Mouse (Mus musculus): ENCODE results near the gene Gm765. TPM values are rescaled to one million over a fixed set of nuclear protein-coding genes. Genes with fewer than 3 reads are reported as not detected.

The Gm765 gene
- not detected for total RNA-seq (2018; cell fraction: chromatin; rRNA removed)
- not detected for total RNA-seq (2018; cell fraction: cytosol; rRNA removed)
- total RNA-seq (2018; cell fraction: nucleus; rRNA removed): not detected
- not detected in 3 replicates for polyA plus RNA-seq (2018)

- 89% methylated on average over 5 of the region's 5 CpGs for WGBS (ENCODE audit: missing documents)
- H3K4me3 ChIP-seq (ENCODE audit: inconsistent target): no peak within 1 kb of the TSS
- H3K36me3 ChIP-seq (ENCODE audit: inconsistent target): no peaks in the 10 kb centered on the region
- no peak within 1 kb of the TSS for H3K27ac ChIP-seq
- H3K79me2 ChIP-seq (ENCODE audit: inconsistent target): no peaks in the 10 kb centered on the region
Measured at GRCm38 (mm10) chr6:98342654-98343053, at the start of gene Gm765. TSS of gene Gm765 (minus strand) at chr6:98342754.

- Histone ChIP-seq H3K79me2 (ENCODE audit: inconsistent target) (no peaks in the 10 kb centered on the region), H3K36me3 (ENCODE audit: inconsistent target) (no peaks in the 10 kb centered on the region)
- 85% methylated on average over 8 of the region's 8 CpGs for WGBS (ENCODE audit: missing documents)
Measured at GRCm38 (mm10) chr6:98385487-98385886, 42.9 kb upstream of the Gm765 start.

GRCm38 (mm10) chr6:98384431-98384830, 41.9 kb upstream of the Gm765 start:
- Histone ChIP-seq H3K36me3 (ENCODE audit: inconsistent target) (no peaks in the 10 kb centered on the region), H3K79me2 (ENCODE audit: inconsistent target) (no peaks in the 10 kb centered on the region), H3K27ac (no peak overlapping the region), H3K4me3 (ENCODE audit: inconsistent target) (no peak overlapping the region)
- WGBS (ENCODE audit: missing documents): 51% methylated on average over 8 of the region's 8 CpGs

More at GRCm38 (mm10) chr6:98385487-98385886, 42.9 kb upstream of the Gm765 start:
- Histone ChIP-seq H3K4me3 (ENCODE audit: inconsistent target) (no peak overlapping the region), H3K27ac (no peak overlapping the region)

- 34% methylated on average over 6 of the region's 6 CpGs for WGBS (ENCODE audit: missing documents)
- no peaks in the 10 kb centered on the region for H3K79me2 ChIP-seq (ENCODE audit: inconsistent target)
- H3K36me3 ChIP-seq (ENCODE audit: inconsistent target): no peaks in the 10 kb centered on the region
- no peak overlapping the region for H3K4me3 ChIP-seq (ENCODE audit: inconsistent target)
- no peak overlapping the region for H3K27ac ChIP-seq
Measured at GRCm38 (mm10) chr6:98383411-98383810, 40.9 kb upstream of the Gm765 start.

GRCm38 (mm10) chr6:98366199-98366598, 23.6 kb upstream of the Gm765 start:
- WGBS (ENCODE audit: missing documents): 91% methylated on average over 3 of the region's 4 CpGs
- Histone ChIP-seq H3K36me3 (ENCODE audit: inconsistent target) (no peaks in the 10 kb centered on the region), H3K27ac (no peak overlapping the region), H3K79me2 (ENCODE audit: inconsistent target) (no peaks in the 10 kb centered on the region), H3K4me3 (ENCODE audit: inconsistent target) (no peak overlapping the region)

GRCm38 (mm10) chr6:98355271-98355670, 12.7 kb upstream of the Gm765 start:
- 90% methylated on average over 5 of the region's 5 CpGs for WGBS (ENCODE audit: missing documents)

GRCm38 (mm10) chr6:98353285-98353684, 10.7 kb upstream of the Gm765 start:
- H3K4me3 ChIP-seq (ENCODE audit: inconsistent target): no peak overlapping the region
- no peaks in the 10 kb centered on the region for H3K79me2 ChIP-seq (ENCODE audit: inconsistent target)
- H3K27ac ChIP-seq: no peak overlapping the region
- no peaks in the 10 kb centered on the region for H3K36me3 ChIP-seq (ENCODE audit: inconsistent target)
- 98% methylated on average over 3 of the region's 3 CpGs for WGBS (ENCODE audit: missing documents)

More at GRCm38 (mm10) chr6:98355271-98355670, 12.7 kb upstream of the Gm765 start:
- no peak overlapping the region for H3K27ac ChIP-seq
- no peak overlapping the region for H3K4me3 ChIP-seq (ENCODE audit: inconsistent target)
- H3K79me2 ChIP-seq (ENCODE audit: inconsistent target): no peaks in the 10 kb centered on the region
- H3K36me3 ChIP-seq (ENCODE audit: inconsistent target): no peaks in the 10 kb centered on the region

GRCm38 (mm10) chr6:98332714-98333113, 9.8 kb downstream of the Gm765 start:
- Histone ChIP-seq H3K79me2 (ENCODE audit: inconsistent target) (no peaks in the 10 kb centered on the region), H3K4me3 (ENCODE audit: inconsistent target) (no peak overlapping the region), H3K27ac (no peak overlapping the region), H3K36me3 (ENCODE audit: inconsistent target) (no peaks in the 10 kb centered on the region)
- WGBS (ENCODE audit: missing documents): 24% methylated on average over 2 of the region's 2 CpGs

- Histone ChIP-seq H3K4me3 (ENCODE audit: inconsistent target) (no peak overlapping the region), H3K79me2 (ENCODE audit: inconsistent target) (no peaks in the 10 kb centered on the region), H3K27ac (no peak overlapping the region), H3K36me3 (ENCODE audit: inconsistent target) (no peaks in the 10 kb centered on the region)
- WGBS (ENCODE audit: missing documents): 97% methylated on average over 5 of the region's 5 CpGs
Measured at GRCm38 (mm10) chr6:98311659-98312058, 30.9 kb downstream of the Gm765 start.

GRCm38 (mm10) chr6:98307647-98308046, 34.9 kb downstream of the Gm765 start:
- 93% methylated on average over 3 of the region's 3 CpGs for WGBS (ENCODE audit: missing documents)

GRCm38 (mm10) chr6:98307159-98307558, 35.4 kb downstream of the Gm765 start:
- no peaks in the 10 kb centered on the region for H3K36me3 ChIP-seq (ENCODE audit: inconsistent target)
- 91% methylated on average over 7 of the region's 7 CpGs for WGBS (ENCODE audit: missing documents)
- H3K4me3 ChIP-seq (ENCODE audit: inconsistent target): no peak overlapping the region
- H3K27ac ChIP-seq: no peak overlapping the region
- H3K79me2 ChIP-seq (ENCODE audit: inconsistent target): no peaks in the 10 kb centered on the region

More at GRCm38 (mm10) chr6:98307647-98308046, 34.9 kb downstream of the Gm765 start:
- Histone ChIP-seq H3K4me3 (ENCODE audit: inconsistent target) (no peak overlapping the region), H3K36me3 (ENCODE audit: inconsistent target) (no peaks in the 10 kb centered on the region), H3K79me2 (ENCODE audit: inconsistent target) (no peaks in the 10 kb centered on the region), H3K27ac (no peak overlapping the region)

- H3K4me3 ChIP-seq (ENCODE audit: inconsistent target): no peak overlapping the region
- H3K79me2 ChIP-seq (ENCODE audit: inconsistent target): no peaks in the 10 kb centered on the region
- no peak overlapping the region for H3K27ac ChIP-seq
- H3K36me3 ChIP-seq (ENCODE audit: inconsistent target): no peaks in the 10 kb centered on the region
- 94% methylated on average over 5 of the region's 5 CpGs for WGBS (ENCODE audit: missing documents)
Measured at GRCm38 (mm10) chr6:98292064-98292463, 50.5 kb downstream of the Gm765 start.

- no peak overlapping the region for H3K4me3 ChIP-seq (ENCODE audit: inconsistent target)
- 89% methylated on average over 3 of the region's 3 CpGs for WGBS (ENCODE audit: missing documents)
- H3K27ac ChIP-seq: no peak overlapping the region
- H3K36me3 ChIP-seq (ENCODE audit: inconsistent target): no peaks in the 10 kb centered on the region
- H3K79me2 ChIP-seq (ENCODE audit: inconsistent target): no peaks in the 10 kb centered on the region
Measured at GRCm38 (mm10) chr6:98288316-98288715, 54.2 kb downstream of the Gm765 start.

- Histone ChIP-seq H3K79me2 (ENCODE audit: inconsistent target) (no peaks in the 10 kb centered on the region), H3K4me3 (ENCODE audit: inconsistent target) (no peak overlapping the region), H3K27ac (no peak overlapping the region), H3K36me3 (ENCODE audit: inconsistent target) (no peaks in the 10 kb centered on the region)
- 85% methylated on average over 6 of the region's 6 CpGs for WGBS (ENCODE audit: missing documents)
Measured at GRCm38 (mm10) chr6:98287521-98287920, 55.0 kb downstream of the Gm765 start.

GRCm38 (mm10) chr6:98285190-98285589, 57.4 kb downstream of the Gm765 start:
- H3K36me3 ChIP-seq (ENCODE audit: inconsistent target): no peaks in the 10 kb centered on the region
- 96% methylated on average over 2 of the region's 2 CpGs for WGBS (ENCODE audit: missing documents)
- no peak overlapping the region for H3K27ac ChIP-seq
- H3K4me3 ChIP-seq (ENCODE audit: inconsistent target): no peak overlapping the region
- H3K79me2 ChIP-seq (ENCODE audit: inconsistent target): no peaks in the 10 kb centered on the region

GRCm38 (mm10) chr6:98282791-98283190, 59.8 kb downstream of the Gm765 start:
- no peak overlapping the region for H3K27ac ChIP-seq
- no peaks in the 10 kb centered on the region for H3K79me2 ChIP-seq (ENCODE audit: inconsistent target)
- no peak overlapping the region for H3K4me3 ChIP-seq (ENCODE audit: inconsistent target)
- WGBS (ENCODE audit: missing documents): 91% methylated on average over 4 of the region's 4 CpGs
- no peaks in the 10 kb centered on the region for H3K36me3 ChIP-seq (ENCODE audit: inconsistent target)
